Mouse (Mus musculus) myocyte (in vitro differentiated cells): ENCODE results near the gene Cfap70.

Source experiments
- CEBPB ChIP-seq: IDR thresholded peaks from 2 replicates; pipeline ENCODE4 v1.6.1; 2011; ENCODE audit warnings: mild to moderate bottlenecking, moderate library complexity; ENCODE audit not compliant: poor library complexity, insufficient read depth, severe bottlenecking
- E2F4 ChIP-seq: IDR thresholded peaks from one replicate; pipeline ENCODE4 v1.6.1; 2011; ENCODE audit warnings: mild to moderate bottlenecking, control low read depth, moderate library complexity; ENCODE audit not compliant: insufficient read depth
- MAX ChIP-seq: IDR thresholded peaks from one replicate; pipeline ENCODE4 v1.6.1; 2011; ENCODE audit warnings: low read depth, mild to moderate bottlenecking, control low read depth
- MYOG ChIP-seq, 3 experiments: IDR thresholded peaks; one replicate each; pipeline ENCODE4 v1.6.1; 2011; ENCODE audit warnings: control low read depth in 2 of 3, low read depth in 2 of 3, mild to moderate bottlenecking in 2 of 3; ENCODE audit not compliant: insufficient read length in 2 of 3, control insufficient read depth in 1 of 3, insufficient read depth in 1 of 3
- POLR2A ChIP-seq: IDR thresholded peaks from one replicate; pipeline ENCODE4 v1.6.1; 2011; ENCODE audit warnings: low read depth, mild to moderate bottlenecking, control low read depth, moderate library complexity; ENCODE audit not compliant: insufficient read length
- POLR2AphosphoS2 ChIP-seq: IDR thresholded peaks from one replicate; pipeline ENCODE4 v1.6.1; 2011; ENCODE audit warnings: low read depth, control low read depth; ENCODE audit not compliant: insufficient read length
- SRF ChIP-seq: IDR thresholded peaks from one replicate; pipeline ENCODE4 v1.6.1; 2011; ENCODE audit warnings: low read depth; ENCODE audit not compliant: control insufficient read depth, insufficient read length
- TCF12 ChIP-seq: IDR thresholded peaks from one replicate; pipeline ENCODE4 v1.6.1; 2011; ENCODE audit warnings: mild to moderate bottlenecking, control low read depth; ENCODE audit not compliant: poor library complexity, insufficient read depth, severe bottlenecking
- TCF3 ChIP-seq: IDR thresholded peaks from one replicate; pipeline ENCODE4 v1.6.1; 2011; ENCODE audit warnings: low read depth, control low read depth; ENCODE audit not compliant: insufficient read length
- USF1 ChIP-seq: IDR thresholded peaks from one replicate; pipeline ENCODE4 v1.6.1; 2011; ENCODE audit warnings: low read depth, mild to moderate bottlenecking, control low read depth, moderate library complexity

GRCm38 (mm10) chr14:20368271-20368670, 83.8 kb downstream of the Cfap70 start:
- no peak for TF ChIP-seq POLR2AphosphoS2
- TF ChIP-seq POLR2A = no peak
- no peak for TF ChIP-seq TCF12
- TF ChIP-seq MAX = no peak
- no peak for TF ChIP-seq CEBPB
- no peak for TF ChIP-seq MYOG (IDR thresholded peaks at IDR 0.05; ENCODE audit: control insufficient read depth in 1 of 3, insufficient read depth in 1 of 3, insufficient read length in 2 of 3, low read depth in 2 of 3)
- TF ChIP-seq E2F4 = no peak
- TF ChIP-seq USF1 = no peak
- no peak for TF ChIP-seq TCF3
- TF ChIP-seq SRF = no peak
